Mouse (Mus musculus) kidney, adult 2 months (tissue): ENCODE measurements around the gene Olfr1537. TPM values are rescaled to one million over a fixed set of nuclear protein-coding genes. Genes with fewer than 3 reads are reported as not detected.

Experiments used
- DNase-seq: peaks from one replicate; pipeline ENCODE4 v3.0.0; 2021
- H3K27ac ChIP-seq: fragments of 200-500 bp; 2 replicates; pipeline ENCODE4 v1.5.1; 2012; ENCODE audit warnings: low read depth, low read length, control low read depth, inconsistent platforms; ENCODE audit not compliant: insufficient read depth
- H3K27me3 ChIP-seq: fragments of 200-500 bp; replicated peaks from 2 replicates; pipeline ENCODE4 v1.6.1; 2012; ENCODE audit warnings: mild to moderate bottlenecking, moderate library complexity, low read length, inconsistent platforms; ENCODE audit not compliant: control insufficient read depth, insufficient read depth
- H3K36me3 ChIP-seq: fragments of 200-500 bp; 2 replicates; pipeline ENCODE4 v1.6.1; 2012; ENCODE audit warnings: mild to moderate bottlenecking, moderate library complexity, low read length, inconsistent platforms; ENCODE audit not compliant: control insufficient read depth, insufficient read depth
- H3K4me1 ChIP-seq: fragments of 200-500 bp; 2 replicates; pipeline ENCODE4 v1.6.1; 2011; ENCODE audit warnings: low read length; ENCODE audit not compliant: control insufficient read depth, insufficient read depth
- H3K4me3 ChIP-seq: fragments of 200-500 bp; 2 replicates; pipeline ENCODE4 v1.5.1; 2011; ENCODE audit warnings: mild to moderate bottlenecking, low read depth, low read length, control low read depth; ENCODE audit not compliant: insufficient read depth
- CTCF ChIP-seq: fragments of 200-500 bp; conservative IDR thresholded peaks from 2 replicates; pipeline ENCODE4 v1.5.1; 2011; ENCODE audit warnings: low read depth, mild to moderate bottlenecking, control low read depth, low read length, moderate library complexity, mixed read lengths; ENCODE audit not compliant: insufficient read depth, insufficient read length
- POLR2A ChIP-seq: fragments of 200-500 bp; IDR thresholded peaks from one replicate; pipeline ENCODE4 v1.6.1; 2011; ENCODE audit warnings: low read depth, low read length, control low read depth
- WGBS: fragments of 180-500 bp; shearing (Covaris S2); methylation state at CpG from one replicate; pipeline ENCODE4 v1.1.7; 2018; 5-methylcytosine and 5-hydroxymethylcytosine counted together
- polyA plus RNA-seq: library from polyadenylated mRNA; depleted of rRNA; stranded (reverse); fragments of >200 nt; gene quantifications from 2 replicates; pipeline ENCODE4 v1.2.3, GENCODE M21; 2012; rRNA removed

Olfr1537 gene
- not detected in 2 replicates for polyA plus RNA-seq

DNA sequence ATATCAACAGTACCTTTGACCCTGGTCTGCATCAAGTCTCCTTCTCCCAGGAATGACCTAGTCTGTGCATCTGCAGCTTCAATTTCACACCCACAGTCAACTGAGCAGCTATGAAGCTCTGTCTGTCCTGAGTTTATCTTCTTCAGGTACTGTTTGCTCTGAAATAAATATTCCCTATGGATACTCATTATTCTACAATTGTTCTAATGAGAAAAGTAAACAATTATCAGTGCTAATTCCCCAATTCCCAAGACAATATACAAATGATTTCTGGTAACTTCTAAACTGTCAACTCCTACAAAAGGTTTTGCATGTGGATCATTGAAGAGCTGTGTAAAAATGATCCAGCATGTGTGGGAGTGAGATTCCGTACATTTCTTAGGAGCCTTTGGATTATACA lies at the start of gene Olfr1537:
TSS of gene Olfr1537 (minus strand) at position 101 of the 400 bp plus-strand sequence.
- no peaks in the 10 kb centered on the region for H3K4me1 ChIP-seq
- H3K27ac ChIP-seq, result no peak within 1 kb of the TSS
- TF ChIP-seq CTCF (no peak), POLR2A (no peak)
- H3K4me3 ChIP-seq, result no peak within 1 kb of the TSS
- 57% methylated on average over 1 of the region's 1 CpGs for WGBS
- H3K27me3 ChIP-seq, result no peaks in the 10 kb centered on the region
- H3K36me3 ChIP-seq, result no peaks in the 10 kb centered on the region
- DNase-seq, result no peak

GRCm38 (mm10) chr9:39287136-39287535 lies 37.3 kb upstream of the Olfr1537 start:
- WGBS, result 62% methylated on average over 2 of the region's 2 CpGs
- no peaks in the 10 kb centered on the region for H3K36me3 ChIP-seq
- no peak overlapping the region for H3K27ac ChIP-seq
- H3K4me1 ChIP-seq, result no peaks in the 10 kb centered on the region
- no peak for DNase-seq
- H3K27me3 ChIP-seq, result no peaks in the 10 kb centered on the region
- no peak overlapping the region for H3K4me3 ChIP-seq
- no peak for TF ChIP-seq POLR2A
- no peak for TF ChIP-seq CTCF

DNA sequence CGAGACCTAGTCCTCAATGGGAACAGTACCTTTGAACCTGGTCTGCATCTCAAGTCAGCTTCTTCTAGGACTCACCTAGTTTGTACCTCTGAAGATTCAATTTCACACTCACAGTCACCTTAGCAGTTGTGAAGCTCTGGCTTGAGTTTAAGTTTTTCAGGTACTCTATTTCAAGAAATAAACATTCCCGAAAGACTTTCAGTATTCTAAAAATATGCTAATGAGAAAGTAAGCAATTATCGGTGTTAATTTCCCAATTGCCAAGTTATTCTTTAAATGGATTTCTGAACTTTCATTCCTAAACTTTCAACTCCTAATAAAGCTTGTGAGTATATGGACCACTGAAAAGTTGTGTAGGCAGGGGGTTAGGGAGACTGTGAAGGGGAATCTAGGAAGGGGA lies 26.9 kb upstream of the Olfr1537 start, which contains the start of gene Olfr945:
TSS of gene Olfr945 (minus strand) at position 101 of the 400 bp plus-strand sequence.
- Histone ChIP-seq H3K36me3 (no peaks in the 10 kb centered on the region), H3K4me3 (no peak within 1 kb of the TSS), H3K4me1 (no peaks in the 10 kb centered on the region), H3K27ac (no peak within 1 kb of the TSS), H3K27me3 (no peaks in the 10 kb centered on the region)
- WGBS, result 84% methylated on average over 3 of the region's 3 CpGs
- TF ChIP-seq POLR2A (no peak), CTCF (no peak)
- no peak for DNase-seq

DNA sequence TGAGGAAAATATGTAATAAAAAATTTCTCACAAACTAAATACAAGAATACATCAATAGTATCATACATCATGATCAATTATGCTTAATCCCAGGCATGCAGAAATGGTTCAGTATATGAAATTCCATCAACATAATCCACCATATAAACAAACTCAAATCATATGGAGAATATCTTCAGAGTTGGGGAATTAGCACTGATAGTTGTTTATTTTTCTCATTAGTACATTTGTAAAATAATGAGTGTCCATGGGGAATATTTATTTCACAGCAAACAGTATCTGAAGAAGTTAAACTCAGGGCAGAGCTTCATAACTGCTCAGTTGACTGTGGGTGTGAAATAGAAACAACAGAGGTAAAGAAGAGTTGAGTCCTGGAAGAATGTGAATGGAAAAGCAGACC lies 48.2 kb downstream of the Olfr1537 start, which contains the start of gene Olfr944:
TSS of gene Olfr944 (plus strand) at position 301 of the 400 bp plus-strand sequence.
- H3K27me3 ChIP-seq, result no peaks in the 10 kb centered on the region
- no peak within 1 kb of the TSS for H3K27ac ChIP-seq
- DNase-seq, result no peak
- no peaks in the 10 kb centered on the region for H3K36me3 ChIP-seq
- H3K4me3 ChIP-seq, result no peak within 1 kb of the TSS
- no peaks in the 10 kb centered on the region for H3K4me1 ChIP-seq
- TF ChIP-seq CTCF (no peak), POLR2A (no peak)

Other genes starting within 250 kb of the Olfr1537 start
- gene Olfr146, start 226.6 kb downstream of the Olfr1537 start, polyA plus RNA-seq, result not detected in 2 replicates
- not detected in 2 replicates for gene Olfr937, start 185.0 kb downstream of the Olfr1537 start, polyA plus RNA-seq
- gene Olfr938, start 171.1 kb downstream of the Olfr1537 start, polyA plus RNA-seq, result not detected in 2 replicates
- not detected in 2 replicates for gene Olfr27, start 121.9 kb downstream of the Olfr1537 start, polyA plus RNA-seq
- not detected in 2 replicates for gene Olfr943, start 83.7 kb downstream of the Olfr1537 start, polyA plus RNA-seq
- gene Olfr944, start 48.1 kb downstream of the Olfr1537 start, polyA plus RNA-seq, result not detected in 2 replicates
- gene Olfr945, start 26.8 kb upstream of the Olfr1537 start, polyA plus RNA-seq, result not detected in 2 replicates
- gene Olfr948, start 76.1 kb upstream of the Olfr1537 start, polyA plus RNA-seq, result not detected in 2 replicates
- gene Olfr951, start 137.4 kb upstream of the Olfr1537 start, polyA plus RNA-seq, result not detected in 2 replicates
- not detected in 2 replicates for gene Olfr952, start 177.2 kb upstream of the Olfr1537 start, polyA plus RNA-seq
- not detected in 2 replicates for gene Olfr954, start 206.7 kb upstream of the Olfr1537 start, polyA plus RNA-seq
- not detected in 2 replicates for gene Olfr955, start 221.9 kb upstream of the Olfr1537 start, polyA plus RNA-seq
- gene Olfr44, start 244.0 kb upstream of the Olfr1537 start, polyA plus RNA-seq, result not detected in 2 replicates